Mouse (Mus musculus) G1E (cell line): ENCODE data around the gene Apbb2. TPM values are rescaled to one million over a fixed set of nuclear protein-coding genes. Genes with fewer than 3 reads are reported as not detected.

Experiments
- ATAC-seq: 2 replicates; pipeline ENCODE4 v1.8.0; 2016; ENCODE audit warnings: mild to moderate bottlenecking; ENCODE audit not compliant: insufficient number of reproducible peaks, poor library complexity, low FRiP score, severe bottlenecking; ENCODE audit errors: extremely low read depth
- DNase-seq: peaks from one replicate; pipeline ENCODE4 v3.0.0; 2012; ENCODE audit warnings: low spot score
- H3K27me3 ChIP-seq: 2 replicates; pipeline ENCODE4 v1.6.1; 2012; ENCODE audit warnings: mild to moderate bottlenecking, low read length, inconsistent platforms; ENCODE audit not compliant: insufficient read depth
- H3K36me3 ChIP-seq: replicated peaks from 2 replicates; pipeline ENCODE3; 2012; ENCODE audit warnings: mild to moderate bottlenecking, inconsistent platforms
- H3K4me1 ChIP-seq: 2 replicates; pipeline ENCODE4 v1.6.1; 2012; ENCODE audit warnings: low read depth, low read length, inconsistent platforms, mixed read lengths; ENCODE audit not compliant: insufficient read depth
- H3K4me3 ChIP-seq: 2 replicates; pipeline ENCODE4 v1.5.1; 2012; ENCODE audit warnings: low read depth, mild to moderate bottlenecking, inconsistent platforms, low read length, moderate library complexity, mixed read lengths
- H3K9me3 ChIP-seq: replicated peaks from 2 replicates; pipeline ENCODE4 v1.6.1; 2012; ENCODE audit warnings: inconsistent platforms
- CTCF ChIP-seq: IDR thresholded peaks from 2 replicates; pipeline ENCODE4 v1.5.1; 2012; ENCODE audit warnings: low read depth, low read length, inconsistent platforms, mixed read lengths
- GATA1 ChIP-seq: IDR thresholded peaks from 2 replicates; pipeline ENCODE4 v1.6.1; 2012; ENCODE audit warnings: borderline replicate concordance, low read length, inconsistent platforms, mixed read lengths
- GATA2 ChIP-seq: IDR thresholded peaks from 2 replicates; pipeline ENCODE4 v1.6.1; 2012; ENCODE audit warnings: low read depth, low read length, inconsistent platforms, borderline replicate concordance
- POLR2AphosphoS5 ChIP-seq: IDR thresholded peaks from 2 replicates; pipeline ENCODE4 v1.6.1; 2012; ENCODE audit warnings: low read depth, low read length, inconsistent platforms; ENCODE audit not compliant: insufficient replicate concordance
- TAL1 ChIP-seq: conservative IDR thresholded peaks from 2 replicates; pipeline ENCODE4 v1.6.1; 2012; ENCODE audit warnings: low read depth, low read length, inconsistent platforms, mixed read lengths
- polyA plus RNA-seq: library from polyadenylated mRNA; stranded (reverse); fragments of >175 nt; gene quantifications from 2 replicates; pipeline ENCODE4 v1.2.3, GENCODE M21; 2012
- total RNA-seq, 2 experiments: library from RNA; stranded (forward) in 1 of 2; stranded (reverse) in 1 of 2; fragments of 200-1000 nt in 1 of 2; fragments of >200 nt in 1 of 2; fragmentation: Nextera tagmentation in 1 of 2; gene quantifications; 2 replicates each; pipeline ENCODE4 v1.2.3; 2014 to 2017

Apbb2 gene
- total and polyA plus RNA-seq, 3 experiments = 0.16 TPM; not detected in 2

DNA sequence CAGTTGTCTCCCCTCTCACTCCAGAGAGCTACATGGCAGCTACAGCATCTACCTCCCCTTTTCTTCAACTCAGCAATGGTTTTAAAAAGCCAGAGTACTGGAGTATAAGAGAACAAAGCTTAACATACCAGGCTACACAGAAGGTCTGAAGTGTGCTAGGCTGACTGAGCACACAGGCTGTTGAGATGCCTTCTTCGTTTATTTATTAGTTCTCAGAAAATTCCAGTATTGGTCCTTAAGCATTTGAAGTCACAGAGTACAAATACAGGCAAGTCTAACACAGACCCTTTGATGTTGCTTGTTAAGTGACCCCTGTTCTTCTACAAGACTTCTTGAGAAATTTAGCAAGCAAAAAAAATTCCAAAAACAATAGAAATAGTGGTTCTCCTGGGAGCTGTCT, 120.4 kb downstream of the Apbb2 start:
- no peak for DNase-seq
- no peak for ATAC-seq

DNA sequence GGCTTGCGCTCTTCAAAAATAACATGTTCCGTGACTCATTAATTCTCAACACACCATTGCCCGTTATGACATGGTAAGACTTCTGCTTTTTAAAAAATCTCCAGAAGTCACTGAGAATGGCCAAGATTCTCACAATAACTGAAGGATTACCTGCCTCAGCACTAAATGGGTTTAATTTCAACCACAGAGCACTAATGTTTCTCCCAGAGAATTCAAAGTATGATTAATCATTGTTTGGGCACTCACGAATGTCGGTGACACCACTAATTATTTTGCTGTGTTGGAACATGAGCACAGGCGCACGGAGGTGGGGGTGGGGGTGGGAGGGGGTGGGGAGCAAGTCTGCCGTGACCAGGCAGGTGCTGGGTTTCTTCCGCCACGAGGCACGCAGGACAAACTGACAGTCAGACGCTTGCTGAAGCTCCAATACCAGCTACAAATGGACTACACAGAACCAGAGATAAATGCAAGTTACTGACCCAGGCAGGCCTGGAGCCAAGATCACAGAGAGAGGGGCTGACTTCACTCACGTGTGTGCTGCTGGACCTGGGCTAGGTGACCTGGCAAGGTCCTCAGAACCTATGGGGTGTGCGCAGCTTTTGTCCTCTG, 121.0 kb downstream of the Apbb2 start:
- Histone ChIP-seq H3K4me1 (no peaks in the 10 kb centered on the region), H3K9me3 (peaks cover 3% of the 10 kb centered on the region), H3K27me3 (no peaks in the 10 kb centered on the region), H3K36me3 (no peaks in the 10 kb centered on the region), H3K4me3 (no peak overlapping the region)
- no peak for ATAC-seq
- TF ChIP-seq GATA1 (no peak), POLR2AphosphoS5 (no peak), CTCF (no peak), GATA2 (no peak)
- DNase-seq = no peak

More for the DNA sequence above, 120.4 kb downstream of the Apbb2 start:
- Histone ChIP-seq H3K4me1 (no peaks in the 10 kb centered on the region), H3K4me3 (no peak overlapping the region), H3K36me3 (no peaks in the 10 kb centered on the region), H3K27me3 (no peaks in the 10 kb centered on the region), H3K9me3 (peaks cover 3% of the 10 kb centered on the region)
- TF ChIP-seq TAL1 = no peak
- TF ChIP-seq CTCF = no peak
- no peak for TF ChIP-seq POLR2AphosphoS5
- no peak for TF ChIP-seq GATA2
- TF ChIP-seq GATA1 = no peak

DNA sequence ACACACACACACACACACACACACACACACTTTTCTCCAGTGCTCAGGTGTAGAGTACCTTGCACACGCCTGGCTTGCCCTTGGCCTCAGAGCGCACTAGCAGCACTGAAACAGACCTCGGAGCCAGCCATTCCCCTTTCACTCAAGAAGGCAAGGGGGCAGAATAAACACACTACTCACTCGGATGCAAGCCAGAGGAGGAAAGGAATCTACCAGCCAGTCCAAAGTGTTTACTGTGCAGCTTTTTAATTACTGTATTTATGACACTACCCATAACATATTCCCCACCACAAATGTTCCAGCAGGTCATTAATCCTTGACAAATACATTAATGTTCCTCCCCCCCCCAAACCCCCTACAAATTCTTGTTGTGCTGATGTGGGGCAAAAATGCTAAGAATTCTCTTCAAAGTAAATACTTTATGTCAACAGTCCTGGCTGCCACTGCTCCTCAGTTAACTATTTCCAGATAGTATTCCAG, 121.7 kb downstream of the Apbb2 start:
- H3K36me3 ChIP-seq = no peaks in the 10 kb centered on the region
- DNase-seq (no peak), ATAC-seq (no peak)
- H3K4me1 ChIP-seq = no peaks in the 10 kb centered on the region
- peaks cover 6% of the 10 kb centered on the region for H3K9me3 ChIP-seq
- TF ChIP-seq CTCF (no peak), GATA2 (no peak), GATA1 (no peak), TAL1 (no peak), POLR2AphosphoS5 (no peak)
- H3K4me3 ChIP-seq = no peak overlapping the region
- no peaks in the 10 kb centered on the region for H3K27me3 ChIP-seq

DNA sequence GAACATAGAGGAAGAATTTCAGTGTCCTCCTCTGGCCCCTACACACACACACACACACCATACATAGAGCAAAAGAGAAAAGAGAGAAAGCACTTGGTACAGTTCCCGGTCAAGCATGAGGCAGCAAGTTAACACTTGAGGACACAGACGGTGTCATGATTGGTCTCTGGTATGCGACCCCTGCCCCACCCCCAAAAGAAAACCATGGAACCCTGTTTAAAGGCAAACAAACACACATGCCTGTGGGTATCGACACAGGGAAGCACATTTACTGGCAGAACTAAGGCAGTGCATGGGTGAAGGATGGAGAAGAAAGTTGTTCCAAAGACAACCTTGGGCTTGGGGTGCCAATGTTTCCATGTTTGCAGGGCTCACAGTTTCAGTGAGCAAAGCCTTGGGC, 123.9 kb downstream of the Apbb2 start:
- DNase-seq = no peak
- ATAC-seq = no peak
- no peak for TF ChIP-seq GATA1
- no peak for TF ChIP-seq GATA2
- TF ChIP-seq TAL1 = no peak
- no peak for TF ChIP-seq CTCF
- no peak for TF ChIP-seq POLR2AphosphoS5
- no peaks in the 10 kb centered on the region for H3K27me3 ChIP-seq
- H3K36me3 ChIP-seq = no peaks in the 10 kb centered on the region
- no peaks in the 10 kb centered on the region for H3K4me1 ChIP-seq
- H3K4me3 ChIP-seq = no peak overlapping the region
- H3K9me3 ChIP-seq = peaks cover 18% of the 10 kb centered on the region

DNA sequence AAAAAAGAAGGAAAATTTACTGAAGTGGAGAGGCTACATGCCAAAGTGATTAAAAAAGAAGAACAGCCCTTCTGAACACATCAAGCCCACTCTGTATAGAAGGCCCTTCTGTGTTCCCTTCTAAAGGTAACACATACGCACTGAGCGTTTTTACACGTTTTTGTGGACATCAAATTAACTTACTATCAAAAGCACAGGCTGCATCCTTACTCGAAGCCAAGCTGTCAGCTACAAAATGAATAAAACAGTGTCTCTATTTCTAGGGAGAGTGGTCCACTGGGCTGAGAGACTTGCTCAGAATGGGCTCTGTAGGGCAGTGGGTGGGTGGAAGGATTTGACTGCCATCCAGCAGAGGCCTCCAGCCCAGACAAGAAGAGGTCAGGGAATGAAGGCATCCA, 126.0 kb downstream of the Apbb2 start:
- ATAC-seq (no peak), DNase-seq (no peak)
- H3K36me3 ChIP-seq = no peaks in the 10 kb centered on the region
- TF ChIP-seq GATA1 (no peak), POLR2AphosphoS5 (no peak), GATA2 (no peak), CTCF (no peak), TAL1 (no peak)
- peaks cover 38% of the 10 kb centered on the region for H3K9me3 ChIP-seq
- no peaks in the 10 kb centered on the region for H3K27me3 ChIP-seq
- H3K4me1 ChIP-seq = no peaks in the 10 kb centered on the region
- H3K4me3 ChIP-seq = no peak overlapping the region

DNA sequence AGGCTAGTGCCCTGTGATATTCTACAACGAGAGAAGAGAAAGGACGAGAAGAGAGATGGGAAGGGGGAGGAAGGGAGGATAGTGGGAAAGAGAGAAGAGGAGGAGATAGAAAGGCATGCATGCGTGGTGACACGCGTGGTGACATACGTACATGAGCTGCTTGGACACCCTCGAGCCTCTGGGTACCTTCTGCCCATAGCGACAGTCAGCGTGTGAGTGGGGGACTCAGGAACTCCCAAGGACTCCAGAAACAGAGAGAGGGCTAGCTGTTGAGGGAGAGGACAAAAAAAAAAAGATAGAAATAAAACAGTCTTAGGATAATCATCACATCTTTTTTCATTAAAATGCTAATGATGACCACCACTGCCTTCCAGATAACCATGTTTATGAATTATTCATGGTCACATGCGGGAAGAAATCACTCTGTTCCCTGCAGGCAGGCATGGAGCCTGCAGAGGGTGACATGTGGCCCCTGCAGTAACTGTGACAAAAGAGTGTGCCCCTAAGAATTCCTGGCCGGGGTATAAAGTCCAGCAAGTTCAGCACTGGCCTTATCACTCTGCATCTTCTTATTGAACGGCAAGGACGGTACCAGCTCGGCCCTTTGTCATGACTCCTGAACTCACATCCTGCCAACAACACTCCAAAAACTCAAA, 126.5 kb downstream of the Apbb2 start:
- ATAC-seq (no peak), DNase-seq (no peak)
- H3K4me1 ChIP-seq = no peaks in the 10 kb centered on the region
- H3K36me3 ChIP-seq = no peaks in the 10 kb centered on the region
- TF ChIP-seq GATA2 (no peak), TAL1 (no peak), CTCF (no peak), POLR2AphosphoS5 (no peak), GATA1 (no peak)
- H3K9me3 ChIP-seq = peaks cover 41% of the 10 kb centered on the region
- no peak overlapping the region for H3K4me3 ChIP-seq
- no peaks in the 10 kb centered on the region for H3K27me3 ChIP-seq
